Mouse (Mus musculus): ENCODE data around the gene Kat8. TPM values are rescaled to one million over a fixed set of nuclear protein-coding genes. Genes with fewer than 3 reads are reported as not detected.
A peak's percentile ranks its signal among the peaks of the same experiment; 100 is the strongest.

Gene Kat8
- polyA plus RNA-seq, 1 experiment from 2014 or later, result 52.3 TPM

- no peak within 1 kb of the TSS for H3K4me2 ChIP-seq (ENCODE audit: low read depth)
- no peak within 1 kb of the TSS for H3K4me3 ChIP-seq (ENCODE audit: low read depth, low read length)
- ATAC-seq (ENCODE audit: insufficient read depth, low FRiP score, low TSS enrichment), result no peak
- H3K9ac ChIP-seq (ENCODE audit: low read length), result no peak within 1 kb of the TSS
- no peaks in the 10 kb centered on the region for H3K4me1 ChIP-seq (ENCODE audit: control insufficient read depth, insufficient read depth, low read length)
- H3K36me3 ChIP-seq (ENCODE audit: control insufficient read depth, insufficient read depth, low read length), result no peaks in the 10 kb centered on the region
- 80% methylated on average over 6 of the region's 6 CpGs for WGBS
- no peak for DNase-seq (ENCODE audit: low spot score)
- peaks cover 10% of the 10 kb centered on the region for H3K27me3 ChIP-seq (ENCODE audit: control insufficient read depth, insufficient read depth, low read length)
- no peak within 1 kb of the TSS for H3K27ac ChIP-seq (ENCODE audit: low read depth, low read length)
- no peaks in the 10 kb centered on the region for H3K9me3 ChIP-seq (ENCODE audit: control insufficient read depth, low read length)
Observed at GRCm38 (mm10) chr7:127946470-127947023, 34.2 kb downstream of the Kat8 start, which contains the start of gene Prss36. Gene Prss36, minus strand, starts transcription at chr7:127946725.

- Histone ChIP-seq H3K9me3 (ENCODE audit: control insufficient read depth, low read length) (no peaks in the 10 kb centered on the region), H3K4me3 (ENCODE audit: low read depth, low read length) (no peak overlapping the region), H3K36me3 (ENCODE audit: control insufficient read depth, insufficient read depth, low read length) (no peaks in the 10 kb centered on the region), H3K9ac (ENCODE audit: low read length) (no peak overlapping the region), H3K27ac (ENCODE audit: low read depth, low read length) (no peak overlapping the region), H3K27me3 (ENCODE audit: control insufficient read depth, insufficient read depth, low read length) (no peaks in the 10 kb centered on the region), H3K4me1 (ENCODE audit: control insufficient read depth, insufficient read depth, low read length) (no peaks in the 10 kb centered on the region), H3K4me2 (ENCODE audit: low read depth) (no peak overlapping the region)
- DNase-seq (ENCODE audit: low spot score) (no peak), ATAC-seq (ENCODE audit: insufficient read depth, low FRiP score, low TSS enrichment) (no peak)
- WGBS, result 43% methylated on average over 13 of the region's 13 CpGs
Observed at GRCm38 (mm10) chr7:127952864-127953581, 40.7 kb downstream of the Kat8 start.

GRCm38 (mm10) chr7:127959364-127959763, 47.0 kb downstream of the Kat8 start:
- Histone ChIP-seq H3K27ac (ENCODE audit: low read depth, low read length) (no peak overlapping the region), H3K4me2 (ENCODE audit: low read depth) (no peak overlapping the region), H3K4me1 (ENCODE audit: control insufficient read depth, insufficient read depth, low read length) (no peaks in the 10 kb centered on the region), H3K36me3 (ENCODE audit: control insufficient read depth, insufficient read depth, low read length) (no peaks in the 10 kb centered on the region), H3K9me3 (ENCODE audit: control insufficient read depth, low read length) (no peaks in the 10 kb centered on the region), H3K9ac (ENCODE audit: low read length) (no peak overlapping the region), H3K27me3 (ENCODE audit: control insufficient read depth, insufficient read depth, low read length) (no peaks in the 10 kb centered on the region), H3K4me3 (ENCODE audit: low read depth, low read length) (no peak overlapping the region)
- no peak for DNase-seq (ENCODE audit: low spot score)
- 73% methylated on average over 5 of the region's 5 CpGs for WGBS
- no peak for ATAC-seq (ENCODE audit: insufficient read depth, low FRiP score, low TSS enrichment)

GRCm38 (mm10) chr7:127966371-127966918, 54.1 kb downstream of the Kat8 start:
- peak overlapping the region; percentile 89 for H3K27ac ChIP-seq (ENCODE audit: low read depth, low read length)
- 13% methylated on average over 10 of the region's 10 CpGs for WGBS
- H3K9ac ChIP-seq (ENCODE audit: low read length), result peak overlapping the region; percentile 100
- peaks cover 4% of the 10 kb centered on the region for H3K36me3 ChIP-seq (ENCODE audit: control insufficient read depth, insufficient read depth, low read length)
- ATAC-seq (ENCODE audit: insufficient read depth, low FRiP score, low TSS enrichment) (no peak; the same call in none of the 2 replicates), DNase-seq (ENCODE audit: low spot score) (peak; percentile 13)
- peak overlapping the region; percentile 88 for H3K4me3 ChIP-seq (ENCODE audit: low read depth, low read length)
- H3K4me1 ChIP-seq (ENCODE audit: control insufficient read depth, insufficient read depth, low read length), result peaks cover 9% of the 10 kb centered on the region; the same call in 1 of the 2 replicates
- no peaks in the 10 kb centered on the region for H3K9me3 ChIP-seq (ENCODE audit: control insufficient read depth, low read length)
- H3K27me3 ChIP-seq (ENCODE audit: control insufficient read depth, insufficient read depth, low read length), result no peaks in the 10 kb centered on the region
- H3K4me2 ChIP-seq (ENCODE audit: low read depth), result peak overlapping the region; percentile 74

- DNase-seq (ENCODE audit: low spot score) (peak; percentile 95), ATAC-seq (ENCODE audit: insufficient read depth, low FRiP score, low TSS enrichment) (peak; percentile 95)
- Histone ChIP-seq H3K4me1 (ENCODE audit: control insufficient read depth, insufficient read depth, low read length) (peaks cover 9% of the 10 kb centered on the region; the same call in 1 of the 2 replicates), H3K9ac (ENCODE audit: low read length) (peak within 1 kb of the TSS; percentile 100), H3K27ac (ENCODE audit: low read depth, low read length) (peak within 1 kb of the TSS; percentile 89), H3K27me3 (ENCODE audit: control insufficient read depth, insufficient read depth, low read length) (no peaks in the 10 kb centered on the region), H3K4me2 (ENCODE audit: low read depth) (peak within 1 kb of the TSS; percentile 95), H3K9me3 (ENCODE audit: control insufficient read depth, low read length) (no peaks in the 10 kb centered on the region), H3K4me3 (ENCODE audit: low read depth, low read length) (peak within 1 kb of the TSS; percentile 88), H3K36me3 (ENCODE audit: control insufficient read depth, insufficient read depth, low read length) (peaks cover 12% of the 10 kb centered on the region)
- under 1% methylated on average over 81 of the region's 92 CpGs for WGBS
Observed at GRCm38 (mm10) chr7:127967004-127967921, 54.9 kb downstream of the Kat8 start, which contains the start of gene Fus. Gene Fus, plus strand, starts transcription at chr7:127967457.

GRCm38 (mm10) chr7:127967922-127968828, 55.9 kb downstream of the Kat8 start:
- H3K36me3 ChIP-seq (ENCODE audit: control insufficient read depth, insufficient read depth, low read length), result peaks cover 20% of the 10 kb centered on the region
- no peaks in the 10 kb centered on the region for H3K9me3 ChIP-seq (ENCODE audit: control insufficient read depth, low read length)
- H3K9ac ChIP-seq (ENCODE audit: low read length), result peak overlapping the region; percentile 100
- peak overlapping the region; percentile 89 for H3K27ac ChIP-seq (ENCODE audit: low read depth, low read length)
- no peaks in the 10 kb centered on the region for H3K27me3 ChIP-seq (ENCODE audit: control insufficient read depth, insufficient read depth, low read length)
- DNase-seq (ENCODE audit: low spot score), result peak; percentile 86
- H3K4me3 ChIP-seq (ENCODE audit: low read depth, low read length), result peak overlapping the region; percentile 88
- peak; percentile 49 for ATAC-seq (ENCODE audit: insufficient read depth, low FRiP score, low TSS enrichment)
- under 1% methylated on average over 41 of the region's 42 CpGs for WGBS
- H3K4me1 ChIP-seq (ENCODE audit: control insufficient read depth, insufficient read depth, low read length), result peaks cover 9% of the 10 kb centered on the region; the same call in 1 of the 2 replicates
- peak overlapping the region; percentile 95 for H3K4me2 ChIP-seq (ENCODE audit: low read depth)

GRCm38 (mm10) chr7:127974413-127974930, 62.2 kb downstream of the Kat8 start:
- 93% methylated on average over 2 of the region's 2 CpGs for WGBS
- DNase-seq (ENCODE audit: low spot score) (no peak), ATAC-seq (ENCODE audit: insufficient read depth, low FRiP score, low TSS enrichment) (no peak)
- no peak overlapping the region for H3K4me3 ChIP-seq (ENCODE audit: low read depth, low read length)
- H3K4me2 ChIP-seq (ENCODE audit: low read depth), result no peak overlapping the region
- no peak overlapping the region for H3K9ac ChIP-seq (ENCODE audit: low read length)
- no peak overlapping the region for H3K27ac ChIP-seq (ENCODE audit: low read depth, low read length)
- H3K9me3 ChIP-seq (ENCODE audit: control insufficient read depth, low read length), result no peaks in the 10 kb centered on the region
- H3K4me1 ChIP-seq (ENCODE audit: control insufficient read depth, insufficient read depth, low read length), result no peaks in the 10 kb centered on the region
- peaks cover 43% of the 10 kb centered on the region for H3K36me3 ChIP-seq (ENCODE audit: control insufficient read depth, insufficient read depth, low read length)
- no peaks in the 10 kb centered on the region for H3K27me3 ChIP-seq (ENCODE audit: control insufficient read depth, insufficient read depth, low read length)
